Mouse (Mus musculus): ENCODE data around the gene Ribc2.

The Ribc2 gene

GRCm38 (mm10) chr15:85179528-85180180, 47.8 kb downstream of the Ribc2 start:
- DNase-seq (ENCODE audit: low spot score in 2 of 2) = no peak

- DNase-seq (ENCODE audit: low spot score in 2 of 2) = no peak
Observed at GRCm38 (mm10) chr15:85180368-85180767, 48.5 kb downstream of the Ribc2 start.

- DNase-seq (ENCODE audit: low spot score in 2 of 2) = no peak
Observed at GRCm38 (mm10) chr15:85182063-85182462, 50.2 kb downstream of the Ribc2 start.

GRCm38 (mm10) chr15:85186916-85187315, 55.0 kb downstream of the Ribc2 start:
- DNase-seq (ENCODE audit: low spot score in 2 of 2) = no peak

GRCm38 (mm10) chr15:85188167-85188778, 56.4 kb downstream of the Ribc2 start:
- no peak for DNase-seq (ENCODE audit: low spot score in 2 of 2)
